Mouse (Mus musculus) CD8-positive naive resting alpha-beta T cell, adult 2 months (primary cell): ENCODE data around the gene Olfr95.
"Not testable (repeated sequence)": the region's sequence is repeated elsewhere in the genome, so short reads cannot be mapped to it uniquely, and the experiment has no call there.

Source experiments
- DNase-seq, 2 experiments: peaks; one replicate each; pipeline ENCODE4 v3.0.0; 2022; ENCODE audit warnings: low read depth in 2 of 2, low spot score in 2 of 2

The Olfr95 gene

DNA sequence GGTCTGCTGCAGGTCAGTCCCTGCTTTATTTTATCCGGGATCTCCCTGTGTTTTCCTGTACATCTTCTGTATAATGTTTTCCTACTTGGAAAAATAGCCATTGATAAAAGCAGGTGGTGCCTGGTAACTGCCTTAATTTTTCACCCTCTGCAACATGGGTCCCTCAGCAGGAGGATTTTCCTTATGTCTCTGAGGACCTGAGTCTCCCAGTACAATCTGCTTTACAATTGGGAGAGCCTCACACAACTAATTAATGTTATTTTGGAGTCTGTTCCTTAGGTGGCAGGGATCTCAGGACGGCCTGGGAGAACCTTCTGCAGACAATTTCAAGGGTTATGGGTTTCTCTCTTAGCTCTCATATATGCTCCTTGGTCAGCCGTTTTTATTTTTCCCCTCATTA, at the start of gene Olfr95:
Gene Olfr95, minus strand, starts transcription at position 101 of the 400 bp plus-strand sequence.
- no peak for DNase-seq

DNA sequence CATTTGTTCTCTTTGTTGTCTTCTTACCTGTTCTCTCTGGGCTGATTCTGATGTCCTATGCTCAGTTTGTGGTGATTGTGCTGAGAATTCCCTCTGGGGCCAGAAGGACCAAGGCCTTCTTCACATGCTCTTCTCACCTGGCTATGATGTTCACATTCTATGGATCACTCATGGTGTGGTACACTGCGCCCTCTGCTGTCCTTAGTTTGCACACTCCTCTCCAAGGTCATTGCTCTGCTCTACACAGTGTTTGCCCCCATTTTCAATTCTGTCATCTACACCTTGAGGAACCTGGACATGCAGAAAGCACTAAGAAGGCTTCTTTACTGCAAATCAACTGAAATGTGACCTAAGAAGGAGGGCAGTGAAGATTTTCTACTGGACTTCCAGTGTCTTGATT, 37.6 kb upstream of the Olfr95 start:
- DNase-seq, result peak; percentile 19 to 46

DNA sequence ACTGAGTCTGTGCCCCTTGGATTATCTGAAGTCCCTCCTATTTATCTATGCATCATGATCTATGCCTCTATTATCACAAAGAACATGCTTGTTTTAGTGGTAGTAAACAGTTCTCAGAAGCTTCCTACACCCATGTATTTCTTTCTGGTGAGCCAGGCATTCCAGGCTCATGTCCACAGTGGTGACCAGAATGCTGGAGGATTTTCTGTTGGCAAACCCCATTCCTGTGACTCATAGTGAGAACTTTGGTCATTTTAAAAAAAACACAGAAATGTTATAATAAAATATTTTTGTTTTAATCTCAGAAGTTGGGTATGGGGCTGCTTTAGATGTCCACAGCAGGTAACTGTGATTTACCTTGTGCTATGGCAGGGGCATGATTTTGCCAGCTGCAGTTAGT, 36.5 kb upstream of the Olfr95 start:
- no peak for DNase-seq

DNA sequence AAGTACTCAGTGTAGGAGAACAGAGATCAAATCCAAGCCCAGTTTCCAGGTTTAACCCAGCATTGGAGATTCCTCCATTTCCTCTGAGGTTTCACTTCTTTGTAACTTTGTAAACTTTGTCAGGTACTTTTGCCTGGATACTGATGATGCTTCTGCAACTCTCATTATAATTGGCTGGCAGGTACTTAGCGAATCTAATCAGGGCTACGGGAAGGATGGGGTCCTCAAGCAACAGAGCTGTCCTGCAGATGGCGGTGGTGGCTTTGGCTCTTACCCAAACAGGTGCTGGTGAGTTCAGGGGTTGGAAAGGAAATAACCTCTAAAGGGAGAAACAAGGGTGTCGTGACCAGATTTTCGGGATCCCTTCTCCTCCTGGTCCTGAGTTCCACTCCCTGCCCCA, 33.8 kb upstream of the Olfr95 start:
- DNase-seq, result peak; percentile 29 to 55

DNA sequence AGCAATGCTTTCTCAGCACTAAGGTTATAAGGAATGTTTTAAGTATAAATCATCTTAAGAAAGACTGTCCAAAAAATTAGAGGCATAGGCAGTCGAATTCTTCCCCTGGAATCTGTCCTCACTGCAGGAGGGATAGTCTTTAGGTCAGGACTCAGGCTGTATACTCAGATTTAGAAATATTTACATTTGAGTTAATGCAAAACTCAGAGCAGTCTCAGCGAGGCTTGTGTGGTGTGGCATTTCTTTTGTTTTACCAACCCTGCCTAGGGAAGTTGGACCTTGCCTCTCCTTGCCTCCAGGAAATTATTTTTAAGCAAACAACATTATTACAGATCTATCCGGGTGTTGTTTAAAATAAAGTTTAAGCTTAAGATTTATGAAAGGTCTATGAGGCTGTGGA, 29.3 kb upstream of the Olfr95 start:
- DNase-seq, result no peak

DNA sequence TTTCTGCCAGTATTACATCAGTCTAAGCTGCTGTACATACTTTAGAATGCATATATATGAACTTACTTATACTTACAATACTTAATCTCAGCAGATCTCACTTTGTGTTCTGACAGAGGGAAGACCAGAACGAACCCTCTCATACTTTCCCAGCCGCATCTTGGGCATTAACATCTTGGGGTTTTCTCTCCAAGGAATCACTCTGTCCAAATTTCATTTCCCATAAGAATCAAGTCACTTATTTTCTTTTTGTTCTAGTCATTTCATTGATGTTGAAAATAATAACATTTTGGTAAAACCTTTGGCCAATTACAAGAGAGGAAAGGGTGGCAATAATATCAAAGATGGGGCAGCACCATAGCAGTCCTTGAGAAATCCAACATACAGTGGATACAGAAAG, 24.3 kb upstream of the Olfr95 start, which contains the start of gene Olfr97:
Gene Olfr97, minus strand, starts transcription at position 101 of the 400 bp plus-strand sequence.
- not testable (repeated sequence) for DNase-seq

DNA sequence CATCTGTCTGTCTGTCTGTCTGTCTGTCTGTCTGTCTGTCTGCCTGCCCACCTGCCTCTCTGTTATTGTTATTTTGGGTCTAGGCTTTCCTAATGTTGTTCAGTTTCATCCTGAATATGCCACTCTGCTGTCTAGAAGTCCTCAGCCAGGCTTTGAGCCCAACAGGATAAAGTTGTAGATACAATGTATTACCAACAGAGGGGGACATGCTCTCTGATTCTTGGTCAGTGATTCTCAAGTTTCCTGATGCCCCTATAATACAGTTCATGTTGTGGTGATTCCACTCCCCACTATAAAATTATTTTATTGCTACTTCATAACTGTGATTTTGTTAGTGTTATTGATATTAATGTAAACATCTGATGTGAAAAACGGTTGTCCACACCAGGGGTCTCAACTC, 9.0 kb upstream of the Olfr95 start:
- no peak for DNase-seq

DNA sequence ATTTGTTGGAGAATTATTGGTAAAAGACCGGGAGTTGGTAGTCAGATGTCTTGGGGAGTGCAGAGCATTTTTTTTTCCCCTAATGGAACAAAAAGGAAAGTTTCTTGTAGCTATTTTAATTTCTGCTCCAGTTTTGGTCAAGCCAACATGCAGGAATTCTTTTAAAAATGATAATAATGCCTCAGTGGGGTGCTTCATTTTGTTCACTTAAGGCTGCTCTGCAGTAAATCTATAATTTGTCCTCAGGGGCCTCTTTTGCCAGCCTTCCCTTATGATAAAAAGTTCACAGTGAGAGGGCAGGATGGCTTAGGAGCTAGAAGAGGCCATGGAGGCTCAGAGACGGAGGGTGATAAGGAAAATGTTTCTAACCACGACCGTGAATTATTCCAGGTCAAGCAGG, 6.9 kb upstream of the Olfr95 start, which contains the start of gene Olfr96:
Gene Olfr96, plus strand, starts transcription at position 301 of the 400 bp plus-strand sequence.
- DNase-seq, result no peak

DNA sequence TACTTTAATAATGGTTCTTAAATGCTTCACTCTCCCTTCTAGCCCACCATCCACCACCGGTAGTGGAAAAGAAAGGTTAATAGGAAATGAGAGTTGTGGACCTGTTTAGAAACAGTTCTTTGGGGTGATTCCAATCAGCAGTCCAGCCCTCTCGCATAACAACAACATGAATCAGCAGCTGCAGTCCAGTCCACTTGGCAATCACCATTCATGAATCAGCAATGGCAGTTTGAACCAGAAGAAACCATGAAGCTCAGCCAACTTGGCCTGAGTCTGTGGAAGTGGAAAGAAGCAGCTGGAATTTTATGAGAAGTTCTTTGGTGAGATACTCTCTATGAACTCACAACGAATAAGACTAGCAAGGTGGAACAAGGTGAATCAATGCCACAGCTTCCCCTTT, 5.6 kb upstream of the Olfr95 start:
- DNase-seq, result no peak

DNA sequence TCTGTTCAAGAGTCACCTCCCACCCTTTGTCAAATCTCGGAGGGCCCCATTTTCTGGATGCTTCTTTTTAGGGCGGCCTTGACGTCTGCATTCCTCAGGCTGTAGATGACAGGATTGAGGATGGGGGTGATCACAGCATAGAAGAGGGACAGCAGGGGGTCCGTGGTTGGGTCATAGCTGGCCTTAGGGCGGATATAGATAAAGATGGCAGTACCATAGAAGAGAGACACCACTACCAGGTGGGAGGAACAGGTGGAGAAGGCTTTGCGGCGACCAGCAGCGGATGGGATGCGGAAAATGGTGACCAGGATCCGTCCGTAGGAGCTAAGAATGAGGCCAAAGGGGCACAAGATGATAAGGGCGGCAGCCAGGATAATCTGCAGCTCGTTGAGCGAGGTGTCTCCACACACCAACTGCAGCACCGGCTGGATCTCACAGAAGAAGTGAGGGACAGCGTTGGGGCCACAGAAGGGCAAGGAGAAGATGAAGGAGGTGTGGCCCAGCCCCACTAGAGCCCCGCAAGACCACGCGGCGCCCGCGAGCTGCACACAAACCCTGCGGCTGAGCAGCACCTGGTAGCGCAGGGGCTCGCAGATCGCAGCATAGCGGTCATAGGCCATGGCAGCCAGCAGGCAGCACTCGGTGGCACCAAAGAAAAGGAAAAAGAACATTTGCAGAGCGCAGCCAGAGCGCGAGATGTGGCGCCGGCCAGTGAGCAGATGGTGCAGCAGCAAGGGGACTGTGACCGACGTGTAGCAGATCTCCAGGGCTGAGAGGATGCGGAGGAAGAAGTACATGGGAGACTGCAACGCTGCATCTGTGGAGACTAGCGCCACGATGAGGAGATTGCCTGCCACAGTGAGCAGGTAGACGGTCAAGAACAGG, 1.8 kb downstream of the Olfr95 start:
- no peak for DNase-seq

DNA sequence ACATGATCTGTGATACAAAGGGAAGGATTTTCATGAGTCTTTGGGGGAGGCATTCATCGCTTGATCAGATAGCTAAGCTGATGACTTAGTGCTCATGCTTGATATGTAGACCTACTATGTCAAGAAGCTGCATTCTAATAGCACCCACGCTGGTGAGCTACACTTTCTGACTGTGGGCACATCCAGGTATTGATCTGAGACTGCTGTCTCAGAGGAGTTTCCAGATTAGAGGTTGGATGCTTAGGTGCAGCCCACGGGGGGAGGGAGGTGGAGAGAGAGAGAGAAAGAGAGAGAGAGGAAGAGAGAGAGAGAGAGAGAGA, 9.0 kb downstream of the Olfr95 start:
- DNase-seq, result no peak

DNA sequence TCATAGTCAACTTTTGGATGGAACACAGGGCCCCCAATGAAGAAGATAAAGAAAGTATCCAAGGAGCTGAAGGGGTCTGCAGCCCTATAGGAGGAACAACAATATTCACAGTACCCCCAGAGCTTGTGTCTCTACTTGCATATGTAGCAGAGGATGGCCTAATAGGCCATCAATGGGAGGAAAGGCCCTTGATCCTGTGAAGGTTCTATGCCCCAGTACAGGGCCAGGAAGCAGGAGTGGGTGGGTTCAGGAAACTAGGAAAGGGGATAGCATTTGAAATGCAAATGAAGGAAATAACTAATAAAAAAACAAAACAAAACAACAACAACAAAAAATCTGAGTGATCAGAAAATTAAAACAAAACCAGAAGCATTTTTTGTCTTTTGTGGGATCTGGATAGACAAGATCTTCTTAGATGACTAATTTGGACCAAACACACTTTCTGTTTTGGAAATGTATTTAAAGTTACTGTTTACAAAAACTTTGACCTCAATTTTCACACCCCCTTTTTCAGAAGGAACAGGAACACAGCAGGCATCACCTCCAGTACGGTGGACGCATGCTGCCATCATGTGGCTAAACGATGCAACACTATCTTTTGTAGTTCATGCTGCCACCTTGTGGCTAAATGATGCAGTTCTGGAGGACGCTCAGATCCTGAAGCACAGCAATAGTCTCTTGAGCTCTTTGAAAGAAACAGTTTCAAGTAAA, 9.6 kb downstream of the Olfr95 start:
- DNase-seq, result peak; percentile 29 to 64

DNA sequence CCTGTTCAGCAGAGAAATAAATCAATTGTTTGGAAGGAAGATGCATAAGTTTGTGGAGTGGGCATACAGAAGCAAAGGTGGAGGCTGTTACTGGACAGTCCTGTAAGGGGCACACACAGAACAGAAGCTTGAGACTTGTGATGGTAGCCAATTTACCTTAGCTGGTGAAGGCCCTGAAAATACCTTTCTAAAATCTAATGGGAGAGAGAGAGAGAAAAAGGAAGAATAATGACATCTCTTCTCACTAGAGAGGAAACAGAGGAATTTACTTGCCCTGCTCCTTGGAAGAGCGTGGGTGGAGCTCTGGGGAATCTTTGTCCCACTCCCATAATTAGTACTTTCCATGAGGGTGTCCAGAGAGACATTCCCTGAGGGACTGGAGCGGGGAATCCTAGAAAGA, 12.0 kb downstream of the Olfr95 start, which contains the start of gene Olfr94:
Gene Olfr94, minus strand, starts transcription at position 101 of the 400 bp plus-strand sequence.
- no peak for DNase-seq

DNA sequence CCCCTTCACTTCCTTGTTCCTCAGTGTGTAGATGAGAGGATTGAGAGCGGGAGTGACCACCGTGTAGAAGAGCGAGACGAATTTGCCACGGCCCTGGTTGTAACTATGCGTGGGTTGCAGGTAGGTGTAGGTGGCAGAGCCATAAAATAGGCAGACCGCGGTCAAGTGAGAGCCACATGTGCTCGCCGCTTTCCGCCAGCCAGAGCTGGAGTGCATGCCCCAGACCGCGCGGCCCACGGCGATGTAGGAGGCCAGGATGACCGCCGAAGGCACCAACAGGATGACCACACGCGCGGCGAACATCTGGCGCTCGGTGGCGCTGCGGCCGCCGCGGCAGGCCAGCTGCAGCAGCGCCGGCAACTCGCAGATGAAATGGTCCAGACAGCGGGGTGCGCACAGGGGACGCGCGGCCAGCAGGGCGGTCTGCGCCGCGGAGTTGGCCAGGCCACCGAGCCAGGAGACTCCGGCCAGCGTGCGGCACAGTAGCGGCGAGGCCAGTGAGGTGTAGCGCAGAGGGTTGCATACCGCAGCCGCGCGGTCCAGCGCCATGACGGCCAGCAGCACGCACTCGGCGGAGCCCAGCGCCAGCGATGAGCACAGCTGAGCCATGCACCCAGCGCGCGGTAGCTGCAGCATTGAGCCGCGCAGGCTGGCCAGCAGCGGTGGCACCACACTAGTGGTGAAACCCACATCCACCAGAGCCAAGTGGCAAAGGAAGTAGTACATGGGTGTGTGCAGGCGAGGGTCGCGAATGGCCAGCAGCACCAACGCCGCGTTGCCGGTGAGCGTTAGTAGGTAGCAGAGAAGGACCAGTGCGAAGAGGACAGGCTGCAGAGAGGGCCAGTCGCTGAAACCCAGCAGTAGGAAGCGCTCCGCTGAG, 15.8 kb downstream of the Olfr95 start:
- no peak for DNase-seq

DNA sequence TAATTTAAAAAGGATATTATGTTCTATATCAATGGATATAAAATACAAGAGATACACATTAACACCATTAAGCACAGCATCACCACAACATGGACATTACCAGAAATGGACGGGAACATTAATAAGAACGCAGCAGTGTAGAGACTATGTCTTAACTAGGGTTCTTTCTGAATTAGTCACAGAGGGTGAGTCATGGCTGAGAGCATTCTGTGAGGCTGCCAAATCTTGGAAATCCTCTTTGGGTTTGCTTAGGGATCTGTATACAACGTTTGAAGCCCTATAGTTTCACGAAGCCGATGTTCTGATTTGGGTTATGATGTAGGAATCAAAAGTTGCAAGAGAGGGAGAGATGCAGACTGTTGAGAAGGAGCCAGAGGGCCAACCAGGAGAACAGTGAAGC, 18.1 kb downstream of the Olfr95 start:
- DNase-seq, result no peak

DNA sequence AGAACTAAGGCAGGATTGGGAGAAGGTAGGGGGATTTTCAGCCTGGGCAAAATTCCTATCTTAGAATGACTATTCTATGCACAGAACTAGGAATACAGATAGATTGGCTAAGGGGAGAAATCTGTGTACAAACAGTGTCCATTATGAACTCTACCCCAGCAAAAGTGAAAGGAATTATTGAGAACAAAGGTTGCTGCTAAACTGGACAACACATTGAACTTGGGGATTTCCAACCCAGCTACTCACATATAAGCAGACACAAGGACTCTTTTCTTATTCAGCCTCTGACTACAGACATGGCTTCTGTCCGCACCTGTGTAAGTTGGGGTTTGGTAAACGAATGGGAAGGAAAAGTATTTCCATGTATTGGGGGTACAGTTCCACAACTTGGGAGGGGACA, 19.3 kb downstream of the Olfr95 start, which contains the start of gene Ubd:
Gene Ubd, plus strand, starts transcription at position 237 of the 400 bp plus-strand sequence.
- DNase-seq, result no peak

DNA sequence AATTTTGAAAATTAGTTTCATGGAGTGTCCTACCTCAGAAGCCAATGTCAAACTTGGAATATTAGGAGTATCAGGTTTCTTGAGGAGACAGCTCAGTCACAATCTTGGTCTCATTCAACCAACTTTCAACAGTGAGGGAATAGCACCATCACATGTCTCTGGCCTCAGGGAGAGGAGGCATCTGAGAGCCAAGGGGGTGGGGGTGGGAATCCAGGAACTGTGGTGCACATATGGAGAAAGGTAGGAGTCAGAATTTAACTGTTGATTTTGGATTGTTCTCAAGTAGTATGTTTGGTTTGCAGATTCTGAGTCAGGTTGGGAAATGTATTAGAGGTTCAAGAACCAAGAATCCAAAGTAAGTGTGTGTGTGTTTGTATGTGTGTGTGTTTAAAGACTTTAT, 19.9 kb downstream of the Olfr95 start:
- DNase-seq, result no peak

DNA sequence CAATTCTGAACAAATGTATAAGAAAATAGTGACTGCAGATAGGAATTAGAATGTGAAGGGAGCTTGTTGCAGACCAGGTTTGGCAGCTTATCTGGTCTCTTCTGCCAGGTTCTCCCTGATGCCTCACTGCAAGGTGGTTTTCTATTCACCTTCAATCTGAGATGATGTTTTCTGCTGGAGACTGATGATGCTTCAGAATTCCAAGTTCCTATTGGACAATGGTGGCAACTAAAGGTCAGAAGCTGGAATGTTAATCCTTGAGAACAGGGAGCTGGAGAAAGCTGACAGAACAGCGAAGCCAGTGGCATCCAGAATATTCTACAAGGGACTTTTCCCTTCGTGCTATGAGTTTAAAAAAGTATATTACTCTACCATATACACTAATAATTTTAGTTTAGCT, 22.2 kb downstream of the Olfr95 start:
- DNase-seq, result no peak

DNA sequence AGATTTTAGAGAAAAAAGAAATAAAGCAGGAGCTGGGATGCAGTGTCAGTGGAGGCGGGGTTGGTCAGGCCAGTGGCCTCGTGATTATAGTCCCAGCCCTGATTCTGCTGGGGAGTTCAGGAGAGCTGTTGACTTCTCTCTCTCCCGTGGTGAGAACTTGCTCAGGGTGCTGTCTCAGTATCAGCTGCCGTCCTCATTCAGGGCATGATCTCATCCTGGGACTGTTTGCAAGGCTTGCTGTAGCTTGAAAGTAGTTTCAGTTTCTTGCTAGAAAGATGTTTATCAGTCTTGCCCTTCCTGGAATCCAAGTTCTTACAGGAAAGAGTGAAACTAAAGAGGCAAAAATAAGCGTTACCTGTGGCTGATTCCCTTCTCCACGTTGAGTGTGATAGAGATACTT, 27.4 kb downstream of the Olfr95 start:
- DNase-seq, result no peak

DNA sequence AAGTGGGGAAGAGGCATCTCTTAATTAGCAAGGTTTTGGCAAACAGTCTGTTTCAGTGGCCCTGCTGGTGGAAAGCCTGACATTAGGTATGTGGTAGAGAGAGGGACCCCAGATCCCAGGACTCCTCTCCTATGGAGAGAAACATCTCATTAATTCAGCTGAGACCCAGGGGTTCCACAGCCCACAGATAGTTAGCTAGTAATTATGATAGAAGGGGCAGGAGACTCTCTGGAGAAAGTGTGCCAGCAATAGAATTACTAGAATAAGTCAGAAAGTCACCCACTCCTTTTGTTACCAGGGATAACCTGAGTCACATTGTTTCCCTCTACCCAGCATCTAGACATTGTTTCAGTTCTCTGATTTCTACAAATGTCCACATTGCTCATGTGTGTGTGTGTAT, 51.5 kb downstream of the Olfr95 start, which contains the start of gene Olfr93:
Gene Olfr93, minus strand, starts transcription at position 101 of the 400 bp plus-strand sequence.
- no peak for DNase-seq
